Mouse (Mus musculus) heart, postnatal 0 days (tissue): ENCODE measurements around the gene Gimap1.

Source experiments
- CTCF ChIP-seq: IDR thresholded peaks from 2 replicates; pipeline ENCODE4 v1.5.1; 2016; ENCODE audit warnings: antibody characterized with exemption, control low read depth, low read depth
- EP300 ChIP-seq: IDR thresholded peaks from 2 replicates; pipeline ENCODE4 v1.6.1; 2016; ENCODE audit warnings: antibody characterized with exemption, low read depth

- no peak for TF ChIP-seq CTCF
- TF ChIP-seq EP300 = no peak
Measured at GRCm38 (mm10) chr6:48740501-48741169, 1.8 kb downstream of the Gimap1 start.
